ENCODE assay signal across 24 mouse cellular contexts in the genomic region with DNA sequence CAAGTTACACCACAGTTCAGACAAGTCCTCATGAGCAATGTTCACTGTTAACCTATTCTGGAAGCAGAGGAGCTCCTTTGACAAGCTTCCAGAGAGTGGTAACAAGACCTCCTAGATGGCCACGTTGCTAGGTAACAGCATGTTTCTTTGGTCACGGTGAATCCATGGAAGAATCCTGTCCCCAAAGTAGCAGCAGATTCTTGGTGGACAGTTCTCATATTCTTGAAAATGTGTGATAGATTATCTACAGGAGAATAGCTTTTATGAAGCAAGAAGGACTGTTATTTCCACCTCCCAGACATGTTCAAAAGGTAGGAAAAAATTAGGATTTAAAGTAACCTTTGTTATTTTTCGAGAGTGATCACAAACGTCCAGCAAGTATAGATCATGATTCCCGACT. TPM values are rescaled to one million over a fixed set of nuclear protein-coding genes. Genes with fewer than 3 reads are reported as not detected.
DNase-seq lines count a peak whose midpoint lies in the region; ATAC-seq and TF ChIP-seq lines count a peak whose summit lies in the region.
"Had no signal": no experiment of that assay in that cellular context is flagged by ENCODE, and none has a peak within 500 bp of the region (broad histone marks: within the 10 kb centered on the region; RNA-seq: fewer than 3 reads in every experiment).

A gene (plus strand): TSS at position 301 of the 400 bp plus-strand sequence.

- no peak for ATAC-seq in midbrain, postnatal 0 days (ENCODE audit: low FRiP score)
- ATAC-seq in midbrain, embryonic 11.5 days (ENCODE audit: low FRiP score): no peak
- ATAC-seq: forebrain, embryonic 14.5 days; hindbrain, embryonic 16.5 days had no signal

- peak; percentile 26 for DNase-seq in gastrocnemius, adult 2 months
- no peak for DNase-seq in gastrocnemius, postnatal 36 days
- peak; percentile 8 for DNase-seq in midbrain, postnatal 0 days (ENCODE audit: low spot score)
- DNase-seq in midbrain, embryonic 11.5 days (ENCODE audit: low spot score, missing footprints): no peak
- DNase-seq in embryo, embryonic 9.5 days (ENCODE audit: extremely low spot score): peak; percentile 6
- no peak for DNase-seq in adrenal gland, adult 8-10 months
- no peak for DNase-seq in left cerebral cortex, postnatal 36 days (ENCODE audit: low spot score in 2 of 2)
- DNase-seq: adrenal gland, adult 2 months; adrenal gland, postnatal 36 days; cerebellum, adult 2 months; cerebellum, postnatal 14 days; heart, adult 11 months; heart, postnatal 36 days; kidney, adult 11 months had no signal

- intact Hi-C loops in gastrocnemius, adult 2 months (cut with DNase I): no loop called here
- intact Hi-C loops in gastrocnemius, postnatal 36 days (cut with DNase I): no loop called here
- intact Hi-C loops in left cerebral cortex, postnatal 36 days (cut with DNase I): no loop called here

- TF ChIP-seq CTCF in gastrocnemius, adult 2 months (IDR thresholded peaks at IDR 0.05): no peak
- no peak for TF ChIP-seq CTCF in midbrain, postnatal 0 days (IDR thresholded peaks at IDR 0.05)

- WGBS in midbrain, postnatal 0 days: 58% methylated on average over 5 of the region's 5 CpGs
- 67% methylated on average over 5 of the region's 5 CpGs for WGBS in midbrain, embryonic 11.5 days

- H3K9me3 ChIP-seq in midbrain, postnatal 0 days (ENCODE audit: low read length): no peaks in the 10 kb centered on the region
- no peaks in the 10 kb centered on the region for H3K9me3 ChIP-seq in midbrain, embryonic 11.5 days (ENCODE audit: control insufficient read depth, low read length)
- H3K9me3 ChIP-seq: embryonic facial prominence, embryonic 13.5 days; heart, embryonic 13.5 days; hindbrain, embryonic 12.5 days had no signal

- no peak within 1 kb of the TSS for H3K4me3 ChIP-seq in gastrocnemius, adult 2 months
- no peak within 1 kb of the TSS for H3K4me3 ChIP-seq in midbrain, postnatal 0 days (ENCODE audit: low read depth, low read length)
- H3K4me3 ChIP-seq in midbrain, embryonic 11.5 days (ENCODE audit: low read depth, low read length): no peak within 1 kb of the TSS
- H3K4me3 ChIP-seq: embryonic facial prominence, embryonic 13.5 days; heart, embryonic 13.5 days; hindbrain, embryonic 12.5 days had no signal

- H3K9ac ChIP-seq in midbrain, postnatal 0 days (replicated peaks; ENCODE audit: low read length, poor library complexity, severe bottlenecking): no peak within 1 kb of the TSS
- no peak within 1 kb of the TSS for H3K9ac ChIP-seq in midbrain, embryonic 11.5 days (ENCODE audit: low read length)
- H3K9ac ChIP-seq: embryonic facial prominence, embryonic 13.5 days; heart, embryonic 13.5 days; hindbrain, embryonic 12.5 days had no signal

- H3K4me1 ChIP-seq in midbrain, postnatal 0 days (ENCODE audit: insufficient read depth, low read length): no peaks in the 10 kb centered on the region
- H3K4me1 ChIP-seq in midbrain, embryonic 11.5 days (ENCODE audit: control insufficient read depth, insufficient read depth, low read length): no peaks in the 10 kb centered on the region
- H3K4me1 ChIP-seq: embryonic facial prominence, embryonic 13.5 days; heart, embryonic 13.5 days; hindbrain, embryonic 12.5 days had no signal

- H3K4me2 ChIP-seq in midbrain, postnatal 0 days (ENCODE audit: low read depth, low read length, poor library complexity, severe bottlenecking): no peak within 1 kb of the TSS
- H3K4me2 ChIP-seq in midbrain, embryonic 11.5 days: no peak within 1 kb of the TSS
- H3K4me2 ChIP-seq: embryonic facial prominence, embryonic 13.5 days; heart, embryonic 13.5 days; hindbrain, embryonic 12.5 days had no signal

- H3K36me3 ChIP-seq in midbrain, postnatal 0 days (ENCODE audit: insufficient read depth, low read length): no peaks in the 10 kb centered on the region
- no peaks in the 10 kb centered on the region for H3K36me3 ChIP-seq in midbrain, embryonic 11.5 days (ENCODE audit: control insufficient read depth, insufficient read depth, low read length)
- H3K36me3 ChIP-seq: embryonic facial prominence, embryonic 13.5 days; heart, embryonic 13.5 days; hindbrain, embryonic 12.5 days had no signal

- H3K27ac ChIP-seq in gastrocnemius, adult 2 months: no peak within 1 kb of the TSS
- H3K27ac ChIP-seq in midbrain, postnatal 0 days (ENCODE audit: low read depth, low read length): no peak within 1 kb of the TSS
- no peak within 1 kb of the TSS for H3K27ac ChIP-seq in midbrain, embryonic 11.5 days (ENCODE audit: low read depth, low read length)
- H3K27ac ChIP-seq: embryonic facial prominence, embryonic 13.5 days; heart, embryonic 13.5 days; hindbrain, embryonic 12.5 days had no signal

- no peaks in the 10 kb centered on the region for H3K27me3 ChIP-seq in midbrain, postnatal 0 days (ENCODE audit: insufficient read depth, low read length)
- H3K27me3 ChIP-seq in midbrain, embryonic 11.5 days (ENCODE audit: control insufficient read depth, insufficient read depth, low read length): no peaks in the 10 kb centered on the region
- H3K27me3 ChIP-seq: embryonic facial prominence, embryonic 13.5 days; heart, embryonic 13.5 days; hindbrain, embryonic 12.5 days had no signal

RNA-seq across cellular contexts. Expression of the gene that starts here (rescaled TPM):
- total RNA-seq in gastrocnemius, adult 2 months (2021): not detected
- not detected for total RNA-seq in gastrocnemius, postnatal 36 days (2021)
- not detected in 2 replicates for total RNA-seq in midbrain, postnatal 0 days (2014; rRNA removed)
- polyA plus RNA-seq in midbrain, postnatal 0 days (2015; fragmentation: Nextera tagmentation; extraction: Ambion mirVana): not detected in 2 replicates
- not detected in 2 replicates for polyA plus RNA-seq in midbrain, embryonic 11.5 days (2014; fragmentation: Nextera tagmentation; extraction: Ambion mirVana)
- total RNA-seq in adrenal gland, adult 8-10 months (2022): not detected
- total RNA-seq in left cerebral cortex, postnatal 36 days (2021): not detected
- total RNA-seq: adrenal gland, adult 2 months; adrenal gland, postnatal 36 days; ES-E14; heart, postnatal 36 days had no signal
- polyA plus RNA-seq: adrenal gland, adult 2 months; cerebellum, adult 2 months; cortical plate, adult 2 months; embryonic facial prominence, embryonic 13.5 days; forebrain, embryonic 14.5 days; heart, embryonic 13.5 days; heart, postnatal 0 days; hindbrain, embryonic 12.5 days; hindbrain, embryonic 16.5 days; intestine, embryonic 14.5 days; kidney, embryonic 14.5 days had no signal

Comparison
In these comparisons a context has a peak if more than half of its experiments do, and no peak if none do; other contexts are left out.
1. Peak in DNase-seq in gastrocnemius, adult 2 months; RNA of the gene not detected or under 1 TPM.
2. Peak in DNase-seq in midbrain, postnatal 0 days; RNA of the gene not detected or under 1 TPM.